Mouse (Mus musculus) lung, postnatal 0 days (tissue): ENCODE measurements at regions not wholly inside any gene's neighbourhood (a gene's known extent, or its start where the extent isn't known, plus 50 kb on each side); places are given as distances from the start of the nearest gene placed in this dataset.

Experiments
- CTCF ChIP-seq: IDR thresholded peaks from 2 replicates; pipeline ENCODE4 v1.5.1; 2016; ENCODE audit warnings: antibody characterized with exemption, mild to moderate bottlenecking
- EP300 ChIP-seq: IDR thresholded peaks from 2 replicates; pipeline ENCODE4 v1.6.1; 2016; ENCODE audit warnings: antibody characterized with exemption, mild to moderate bottlenecking, control low read depth

GRCm38 (mm10) chr10:109407011-109407410 is 396.2 kb upstream of the Syt1 start:
- no peak for TF ChIP-seq CTCF
- TF ChIP-seq EP300, result no peak
